Mouse (Mus musculus) testis, adult 2 months (tissue): ENCODE data around the gene Wdr54. TPM values are rescaled to one million over a fixed set of nuclear protein-coding genes. Genes with fewer than 3 reads are reported as not detected.

Experiments
- H3K27ac ChIP-seq: fragments of 200-500 bp; 2 replicates; pipeline ENCODE4 v1.5.1; 2012; ENCODE audit warnings: low read depth, low read length; ENCODE audit not compliant: control insufficient read depth, insufficient read depth
- H3K27me3 ChIP-seq: fragments of 200-500 bp; 2 replicates; pipeline ENCODE4 v1.6.1; 2012; ENCODE audit warnings: mild to moderate bottlenecking, low read length, moderate library complexity; ENCODE audit not compliant: control insufficient read depth, insufficient read depth
- H3K36me3 ChIP-seq: fragments of 200-500 bp; 2 replicates; pipeline ENCODE4 v1.6.1; 2012; ENCODE audit warnings: mild to moderate bottlenecking, low read length; ENCODE audit not compliant: control insufficient read depth, insufficient read depth
- H3K4me1 ChIP-seq: fragments of 200-500 bp; 2 replicates; pipeline ENCODE4 v1.6.1; 2012; ENCODE audit warnings: low read length; ENCODE audit not compliant: control insufficient read depth, insufficient read depth
- H3K4me3 ChIP-seq: fragments of 200-500 bp; 2 replicates; pipeline ENCODE4 v1.5.1; 2012; ENCODE audit warnings: low read depth, mild to moderate bottlenecking, low read length, moderate library complexity, mixed read lengths; ENCODE audit not compliant: control insufficient read depth
- CTCF ChIP-seq: fragments of 200-500 bp; IDR thresholded peaks from 2 replicates; pipeline ENCODE4 v1.5.1; 2012; ENCODE audit warnings: low read depth, mild to moderate bottlenecking, inconsistent platforms, low read length, moderate library complexity; ENCODE audit not compliant: control insufficient read depth, insufficient read depth, insufficient replicate concordance
- POLR2A ChIP-seq: fragments of 200-500 bp; IDR thresholded peaks from 2 replicates; pipeline ENCODE4 v1.6.1; 2012; ENCODE audit warnings: low read depth, mild to moderate bottlenecking, inconsistent platforms, low read length, moderate library complexity; ENCODE audit not compliant: control insufficient read depth
- polyA plus RNA-seq: library from polyadenylated mRNA; depleted of rRNA; stranded (reverse); fragments of >200 nt; gene quantifications from 2 replicates; pipeline ENCODE4 v1.2.3, GENCODE M21; 2012

The Wdr54 gene
- polyA plus RNA-seq, 1 experiment = 133 TPM

- no peaks in the 10 kb centered on the region for H3K27me3 ChIP-seq
- H3K4me1 ChIP-seq = peaks cover 18% of the 10 kb centered on the region
- H3K4me3 ChIP-seq = no peak overlapping the region
- TF ChIP-seq CTCF = no peak
- no peak for TF ChIP-seq POLR2A
- H3K36me3 ChIP-seq = no peaks in the 10 kb centered on the region
- H3K27ac ChIP-seq = no peak overlapping the region
Observed at GRCm38 (mm10) chr6:83111510-83112136, 44.6 kb downstream of the Wdr54 start.

GRCm38 (mm10) chr6:83108762-83109668 lies 47.2 kb downstream of the Wdr54 start, which contains the start of gene Mrpl53:
Mrpl53 (plus strand) TSS chr6:83109040.
- no peaks in the 10 kb centered on the region for H3K36me3 ChIP-seq
- H3K4me1 ChIP-seq = peaks cover 9% of the 10 kb centered on the region
- TF ChIP-seq CTCF = peak; percentile 7; the same call in 1 of the 2 replicates
- TF ChIP-seq POLR2A = peak; percentile 45
- peak within 1 kb of the TSS; percentile 97 for H3K4me3 ChIP-seq
- peak within 1 kb of the TSS; percentile 89 for H3K27ac ChIP-seq
- no peaks in the 10 kb centered on the region for H3K27me3 ChIP-seq

GRCm38 (mm10) chr6:83107566-83108400 lies 48.4 kb downstream of the Wdr54 start:
- Histone ChIP-seq H3K4me1 (peaks cover 13% of the 10 kb centered on the region), H3K27ac (no peak overlapping the region), H3K36me3 (no peaks in the 10 kb centered on the region), H3K4me3 (peak overlapping the region; percentile 97), H3K27me3 (no peaks in the 10 kb centered on the region)
- TF ChIP-seq POLR2A = no peak
- peak; percentile 90 for TF ChIP-seq CTCF

- Histone ChIP-seq H3K4me3 (no peak overlapping the region), H3K36me3 (no peaks in the 10 kb centered on the region), H3K27me3 (no peaks in the 10 kb centered on the region), H3K27ac (no peak overlapping the region), H3K4me1 (peaks cover 24% of the 10 kb centered on the region)
- TF ChIP-seq CTCF (no peak), POLR2A (no peak)
Observed at GRCm38 (mm10) chr6:83104158-83104557, 52.0 kb downstream of the Wdr54 start.

- Histone ChIP-seq H3K4me3 (peak overlapping the region; percentile 99), H3K36me3 (no peaks in the 10 kb centered on the region), H3K4me1 (peaks cover 24% of the 10 kb centered on the region), H3K27ac (no peak overlapping the region), H3K27me3 (no peaks in the 10 kb centered on the region)
- TF ChIP-seq CTCF (no peak), POLR2A (no peak)
Observed at GRCm38 (mm10) chr6:83103130-83103650, 53.0 kb downstream of the Wdr54 start.

GRCm38 (mm10) chr6:83101688-83102556 lies 54.3 kb downstream of the Wdr54 start:
- H3K4me3 ChIP-seq = peak overlapping the region; percentile 99
- no peaks in the 10 kb centered on the region for H3K36me3 ChIP-seq
- H3K27ac ChIP-seq = peak overlapping the region; percentile 97
- peaks cover 19% of the 10 kb centered on the region for H3K4me1 ChIP-seq
- H3K27me3 ChIP-seq = no peaks in the 10 kb centered on the region
- TF ChIP-seq CTCF (no peak; the same call in 1 of the 2 replicates), POLR2A (no peak; the same call in none of the 2 replicates)
